Mouse (Mus musculus): Measurements from ENCODE around the gene Baiap2l1. TPM values are rescaled to one million over a fixed set of nuclear protein-coding genes. Genes with fewer than 3 reads are reported as not detected.
A peak's percentile ranks its signal among the peaks of the same experiment; 100 is the strongest.

Gene Baiap2l1
- total and polyA plus RNA-seq, 2 experiments from 2014 or later, result 6.0 to 11.1 TPM

GRCm38 (mm10) chr5:144322717-144323116 lies 35.2 kb downstream of the Baiap2l1 start:
- Histone ChIP-seq H3K9me3 (replicated peaks; ENCODE audit: control insufficient read depth, low read length) (no peaks in the 10 kb centered on the region), H3K4me1 (ENCODE audit: control insufficient read depth, insufficient read depth) (peaks cover 15% of the 10 kb centered on the region), H3K27ac (ENCODE audit: low read depth) (0 out of 2 replicates have a peak overlapping the region, but pooled peaks have one; percentile 36), H3K36me3 (replicated peaks; ENCODE audit: control insufficient read depth, insufficient read depth, low read length) (no peaks in the 10 kb centered on the region), H3K4me2 (ENCODE audit: low read depth, low read length) (no peak overlapping the region), H3K4me3 (ENCODE audit: low read depth, low read length) (no peak overlapping the region), H3K9ac (replicated peaks; ENCODE audit: low read depth, low read length) (no peak overlapping the region), H3K27me3 (ENCODE audit: control insufficient read depth, insufficient read depth, low read length) (no peaks in the 10 kb centered on the region)
- WGBS, result 74% methylated on average over 3 of the region's 3 CpGs
- ATAC-seq (ENCODE audit: insufficient read depth, low read depth) (0 out of 2 replicates have a peak, but pooled peaks have one; percentile 30), DNase-seq (ENCODE audit: low spot score) (no peak)
- no peak for TF ChIP-seq CTCF (IDR thresholded peaks at IDR 0.05; ENCODE audit: low read depth)
- no peak for TF ChIP-seq EP300 (IDR thresholded peaks at IDR 0.05; ENCODE audit: low read depth)

DNA sequence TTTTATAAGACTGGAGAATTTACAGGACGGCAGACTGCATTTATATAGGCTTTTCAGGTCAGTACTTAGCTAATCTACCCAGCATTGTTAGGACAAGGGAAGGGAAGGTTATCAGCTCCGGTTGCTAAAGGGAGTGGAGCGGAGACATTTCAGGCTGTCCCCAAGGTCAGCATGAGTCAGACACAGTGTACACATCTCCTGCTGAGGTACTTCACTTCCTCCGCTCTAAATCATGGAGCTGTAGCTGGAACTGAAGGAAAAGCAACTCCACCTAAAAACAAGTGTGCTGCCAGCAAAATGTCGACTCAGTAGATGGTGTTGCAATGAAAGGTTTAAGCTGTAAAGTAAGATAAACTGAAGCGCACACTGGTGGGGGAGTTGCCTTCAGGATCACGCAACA lies 36.2 kb downstream of the Baiap2l1 start:
- no peaks in the 10 kb centered on the region for H3K9me3 ChIP-seq (replicated peaks; ENCODE audit: control insufficient read depth, low read length)
- TF ChIP-seq EP300 (IDR thresholded peaks at IDR 0.05; ENCODE audit: low read depth), result no peak
- no peak for TF ChIP-seq CTCF (IDR thresholded peaks at IDR 0.05; ENCODE audit: low read depth)
- H3K9ac ChIP-seq (replicated peaks; ENCODE audit: low read depth, low read length), result no peak overlapping the region
- no peaks in the 10 kb centered on the region for H3K36me3 ChIP-seq (replicated peaks; ENCODE audit: control insufficient read depth, insufficient read depth, low read length)
- peaks cover 15% of the 10 kb centered on the region for H3K4me1 ChIP-seq (ENCODE audit: control insufficient read depth, insufficient read depth)
- ATAC-seq (ENCODE audit: insufficient read depth, low read depth), result peak; percentile 67
- H3K4me3 ChIP-seq (ENCODE audit: low read depth, low read length), result no peak overlapping the region
- WGBS, result 18% methylated on average over 7 of the region's 7 CpGs
- no peaks in the 10 kb centered on the region for H3K27me3 ChIP-seq (ENCODE audit: control insufficient read depth, insufficient read depth, low read length)
- no peak overlapping the region for H3K4me2 ChIP-seq (ENCODE audit: low read depth, low read length)
- DNase-seq (ENCODE audit: low spot score), result peak; percentile 74
- H3K27ac ChIP-seq (ENCODE audit: low read depth), result peak overlapping the region; percentile 76

DNA sequence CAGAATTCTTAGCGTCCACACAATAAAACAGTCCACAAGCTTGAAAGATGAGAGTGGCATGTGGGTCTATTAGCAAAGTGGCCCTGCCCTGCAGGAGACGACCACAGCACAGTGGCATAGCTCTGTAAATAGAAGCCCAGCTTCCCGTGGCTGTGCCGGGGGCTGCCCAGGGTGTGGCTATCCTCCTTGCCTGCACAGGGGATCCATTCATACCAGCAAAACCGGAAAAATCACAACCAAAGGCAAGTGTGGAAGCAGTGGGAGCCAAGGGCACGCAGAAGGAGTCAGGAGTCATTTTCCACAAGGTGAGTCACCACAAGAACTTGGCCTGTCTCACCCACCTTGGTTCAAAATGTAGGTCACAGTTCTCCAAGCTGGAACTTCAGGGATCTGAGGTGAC lies 39.6 kb downstream of the Baiap2l1 start:
- WGBS, result 44% methylated on average over 6 of the region's 6 CpGs
- TF ChIP-seq EP300 (IDR thresholded peaks at IDR 0.05; ENCODE audit: low read depth), result no peak
- no peak for TF ChIP-seq CTCF (IDR thresholded peaks at IDR 0.05; ENCODE audit: low read depth)
- Histone ChIP-seq H3K9me3 (replicated peaks; ENCODE audit: control insufficient read depth, low read length) (no peaks in the 10 kb centered on the region), H3K4me2 (ENCODE audit: low read depth, low read length) (no peak overlapping the region), H3K27me3 (ENCODE audit: control insufficient read depth, insufficient read depth, low read length) (no peaks in the 10 kb centered on the region), H3K9ac (replicated peaks; ENCODE audit: low read depth, low read length) (no peak overlapping the region), H3K36me3 (replicated peaks; ENCODE audit: control insufficient read depth, insufficient read depth, low read length) (no peaks in the 10 kb centered on the region), H3K27ac (ENCODE audit: low read depth) (peak overlapping the region; percentile 32; the same call in 1 of the 2 replicates), H3K4me3 (ENCODE audit: low read depth, low read length) (no peak overlapping the region), H3K4me1 (ENCODE audit: control insufficient read depth, insufficient read depth) (peaks cover 22% of the 10 kb centered on the region)
- ATAC-seq (ENCODE audit: insufficient read depth, low read depth) (no peak), DNase-seq (ENCODE audit: low spot score) (no peak)

DNA sequence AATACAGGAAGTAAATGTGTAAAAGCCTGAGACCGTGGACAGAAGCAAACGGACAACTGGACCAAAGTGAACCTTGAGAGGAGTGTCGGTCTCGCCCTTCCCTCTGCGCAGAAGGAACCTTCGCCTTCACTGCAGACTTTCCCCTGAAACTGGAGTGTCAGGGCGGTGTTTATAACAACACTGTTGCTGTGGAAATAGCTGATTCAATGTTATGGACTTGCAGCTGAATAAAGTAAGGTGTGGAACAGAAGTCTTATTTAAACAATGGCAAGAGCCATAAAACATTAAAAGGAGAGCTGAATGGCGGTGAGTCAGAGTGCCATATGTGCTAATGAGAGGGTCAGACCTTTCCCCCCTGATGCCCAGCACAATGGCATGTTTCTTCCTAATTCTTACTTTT lies 40.5 kb downstream of the Baiap2l1 start:
- H3K4me3 ChIP-seq (ENCODE audit: low read depth, low read length), result no peak overlapping the region
- no peaks in the 10 kb centered on the region for H3K36me3 ChIP-seq (replicated peaks; ENCODE audit: control insufficient read depth, insufficient read depth, low read length)
- H3K4me1 ChIP-seq (ENCODE audit: control insufficient read depth, insufficient read depth), result peaks cover 25% of the 10 kb centered on the region
- DNase-seq (ENCODE audit: low spot score), result no peak
- H3K9ac ChIP-seq (replicated peaks; ENCODE audit: low read depth, low read length), result no peak overlapping the region
- H3K27me3 ChIP-seq (ENCODE audit: control insufficient read depth, insufficient read depth, low read length), result no peaks in the 10 kb centered on the region
- no peaks in the 10 kb centered on the region for H3K9me3 ChIP-seq (replicated peaks; ENCODE audit: control insufficient read depth, low read length)
- no peak overlapping the region for H3K4me2 ChIP-seq (ENCODE audit: low read depth, low read length)
- 89% methylated on average over 8 of the region's 8 CpGs for WGBS
- H3K27ac ChIP-seq (ENCODE audit: low read depth), result no peak overlapping the region
- TF ChIP-seq EP300 (IDR thresholded peaks at IDR 0.05; ENCODE audit: low read depth), result no peak
- no peak for TF ChIP-seq CTCF (IDR thresholded peaks at IDR 0.05; ENCODE audit: low read depth)
- no peak for ATAC-seq (ENCODE audit: insufficient read depth, low read depth)

- DNase-seq (ENCODE audit: low spot score), result no peak
- WGBS, result 63% methylated on average over 3 of the region's 3 CpGs
Measured at GRCm38 (mm10) chr5:144316442-144316841, 41.5 kb downstream of the Baiap2l1 start.

More at GRCm38 (mm10) chr5:144316442-144316841, 41.5 kb downstream of the Baiap2l1 start:
- Histone ChIP-seq H3K27ac (ENCODE audit: low read depth) (no peak overlapping the region), H3K9me3 (replicated peaks; ENCODE audit: control insufficient read depth, low read length) (no peaks in the 10 kb centered on the region), H3K36me3 (replicated peaks; ENCODE audit: control insufficient read depth, insufficient read depth, low read length) (no peaks in the 10 kb centered on the region), H3K27me3 (ENCODE audit: control insufficient read depth, insufficient read depth, low read length) (no peaks in the 10 kb centered on the region), H3K4me1 (ENCODE audit: control insufficient read depth, insufficient read depth) (peaks cover 26% of the 10 kb centered on the region), H3K9ac (replicated peaks; ENCODE audit: low read depth, low read length) (no peak overlapping the region), H3K4me3 (ENCODE audit: low read depth, low read length) (no peak overlapping the region), H3K4me2 (ENCODE audit: low read depth, low read length) (no peak overlapping the region)
- TF ChIP-seq EP300 (IDR thresholded peaks at IDR 0.05; ENCODE audit: low read depth) (no peak), CTCF (IDR thresholded peaks at IDR 0.05; ENCODE audit: low read depth) (no peak)
- ATAC-seq (ENCODE audit: insufficient read depth, low read depth), result no peak

Measured in heart, postnatal 0 days (tissue).